Mouse (Mus musculus): ENCODE results near the gene Mchr1.

Mchr1 gene

GRCm38 (mm10) chr15:81273361-81273760 is 38.1 kb downstream of the Mchr1 start:
- DNase-seq (ENCODE audit: low spot score in 2 of 2) = no peak

DNA sequence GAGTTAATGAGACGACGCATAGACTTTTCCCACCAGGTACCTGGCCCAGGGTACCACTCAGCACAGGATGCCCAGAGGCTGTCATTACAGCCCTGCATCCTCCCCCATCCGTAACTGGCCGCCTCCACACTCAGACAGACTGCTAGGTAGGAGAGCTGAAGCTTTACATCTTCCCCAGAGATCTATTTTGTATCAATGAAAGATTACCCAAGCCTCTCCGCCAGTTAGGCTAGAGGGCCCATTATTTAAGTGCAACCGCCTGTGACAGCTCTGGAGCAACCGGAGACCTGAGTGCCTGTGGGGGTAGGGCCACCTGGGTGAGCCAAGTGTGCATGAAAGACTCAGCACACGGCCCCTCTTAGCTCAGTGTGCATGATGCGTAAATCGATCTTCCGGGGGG is 42.6 kb downstream of the Mchr1 start:
- DNase-seq (ENCODE audit: low spot score in 2 of 2) = no peak

- no peak for DNase-seq (ENCODE audit: low spot score in 2 of 2)
These were observed 43.4 kb downstream of the Mchr1 start for GRCm38 (mm10) chr15:81278699-81279098.

GRCm38 (mm10) chr15:81284121-81284734 is 48.9 kb downstream of the Mchr1 start:
- DNase-seq (ENCODE audit: low spot score in 2 of 2) = no peak

Measured in frontal cortex, postnatal 10 days (tissue).